Mouse (Mus musculus) thymus, adult 2 months (tissue): ENCODE data around the gene Btbd2.

ENCODE experiments used
- CTCF ChIP-seq: fragments of 200-500 bp; IDR thresholded peaks from 2 replicates; pipeline ENCODE4 v1.5.1; 2012; ENCODE audit warnings: mild to moderate bottlenecking, control low read depth, low read length, moderate library complexity, borderline replicate concordance; ENCODE audit not compliant: control insufficient read depth, poor library complexity, insufficient read depth; ENCODE audit errors: extremely low read depth
- POLR2A ChIP-seq: fragments of 200-500 bp; IDR thresholded peaks from 2 replicates; pipeline ENCODE4 v1.6.1; 2012; ENCODE audit warnings: mild to moderate bottlenecking, low read length, control low read depth, moderate library complexity; ENCODE audit not compliant: control insufficient read depth, poor library complexity, insufficient read depth; ENCODE audit errors: extremely low read depth

GRCm38 (mm10) chr10:80696502-80697392 is 39.9 kb upstream of the Btbd2 start:
- TF ChIP-seq POLR2A (no peak), CTCF (no peak)
